Mouse (Mus musculus) kidney, embryonic 16.5 days (tissue): ENCODE results near the gene Tshz3. TPM values are rescaled to one million over a fixed set of nuclear protein-coding genes. Genes with fewer than 3 reads are reported as not detected.

Experiments used
- ATAC-seq: fragments of 200-750 bp; cut with Nextera tagmentation; 2 replicates; pipeline ENCODE4 v1.8.0; 2017; ENCODE audit warnings: moderate TSS enrichment; ENCODE audit not compliant: low FRiP score, low TSS enrichment
- H3K27ac ChIP-seq: fragments of 300-500 bp; sonication (generic); 2 replicates; pipeline ENCODE4 v1.5.1; 2014; ENCODE audit warnings: low read length
- H3K27me3 ChIP-seq: fragments of 300-500 bp; sonication (generic); 2 replicates; pipeline ENCODE4 v1.6.1; 2014; ENCODE audit warnings: low read length, control low read depth, mixed read lengths; ENCODE audit not compliant: insufficient read depth
- H3K36me3 ChIP-seq: fragments of 300-500 bp; sonication (generic); 2 replicates; pipeline ENCODE4 v1.6.1; 2014; ENCODE audit warnings: low read length, control low read depth, mixed read lengths; ENCODE audit not compliant: insufficient read depth
- H3K4me1 ChIP-seq: fragments of 300-500 bp; sonication (generic); 2 replicates; pipeline ENCODE4 v1.6.1; 2014; ENCODE audit warnings: low read length, control low read depth, mixed read lengths; ENCODE audit not compliant: insufficient read depth
- H3K4me2 ChIP-seq: fragments of 300-500 bp; sonication (generic); replicated peaks from 2 replicates; pipeline ENCODE4 v1.6.1; 2014; ENCODE audit warnings: low read depth, low read length
- H3K4me3 ChIP-seq: fragments of 300-500 bp; sonication (generic); 2 replicates; pipeline ENCODE4 v1.5.1; 2014; ENCODE audit warnings: mild to moderate bottlenecking, low read length
- H3K9ac ChIP-seq: fragments of 300-500 bp; sonication (generic); replicated peaks from 2 replicates; pipeline ENCODE4 v1.6.1; 2014; ENCODE audit warnings: low read length
- H3K9me3 ChIP-seq: fragments of 300-500 bp; sonication (generic); 2 replicates; pipeline ENCODE4 v1.6.1; 2016; ENCODE audit warnings: low read length, control low read depth
- WGBS: fragments of 180-500 bp; shearing (Covaris S2); extraction: QIAGEN DNeasy Blood & Tissue Kit; methylation state at CpG from one replicate; pipeline ENCODE4 v1.1.7; 2014; 5-methylcytosine and 5-hydroxymethylcytosine counted together
- polyA plus RNA-seq: library from polyadenylated mRNA; unstranded; fragments of >200 nt; fragmentation: Nextera tagmentation; extraction: Ambion mirVana; gene quantifications from 2 replicates; pipeline ENCODE4 v1.2.1, GENCODE M21; 2015

The Tshz3 gene
- polyA plus RNA-seq, 1 experiment from 2014 or later = 11.7 TPM

DNA sequence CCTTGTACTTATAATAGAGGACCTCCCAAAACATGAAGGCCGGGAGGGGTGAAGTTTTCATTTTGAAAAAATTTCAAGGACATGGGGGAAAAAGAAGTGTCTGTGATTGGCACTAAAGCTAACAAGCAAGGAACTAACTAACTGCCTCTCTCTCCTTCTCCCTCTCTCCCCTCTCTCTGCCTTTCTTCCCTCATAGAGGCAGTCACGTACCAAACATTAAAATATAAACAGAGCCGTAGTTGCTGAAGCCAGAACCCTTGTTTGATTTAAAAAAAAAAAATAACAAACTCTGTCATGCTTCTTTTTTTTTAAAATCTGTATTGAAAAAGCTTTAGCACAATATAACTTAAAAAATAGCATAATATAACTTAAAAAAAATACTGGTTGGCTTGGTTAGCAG is 10.9 kb downstream of the Tshz3 start:
- peaks cover 33% of the 10 kb centered on the region for H3K4me1 ChIP-seq
- 45% methylated on average over 3 of the region's 3 CpGs for WGBS
- no peak overlapping the region for H3K9ac ChIP-seq
- peak overlapping the region; percentile 52; the same call in 1 of the 2 replicates for H3K4me2 ChIP-seq
- no peaks in the 10 kb centered on the region for H3K9me3 ChIP-seq
- no peak for ATAC-seq
- H3K27ac ChIP-seq = no peak overlapping the region
- H3K36me3 ChIP-seq = no peaks in the 10 kb centered on the region
- peaks cover 10% of the 10 kb centered on the region; the same call in 1 of the 2 replicates for H3K27me3 ChIP-seq
- H3K4me3 ChIP-seq = no peak overlapping the region

DNA sequence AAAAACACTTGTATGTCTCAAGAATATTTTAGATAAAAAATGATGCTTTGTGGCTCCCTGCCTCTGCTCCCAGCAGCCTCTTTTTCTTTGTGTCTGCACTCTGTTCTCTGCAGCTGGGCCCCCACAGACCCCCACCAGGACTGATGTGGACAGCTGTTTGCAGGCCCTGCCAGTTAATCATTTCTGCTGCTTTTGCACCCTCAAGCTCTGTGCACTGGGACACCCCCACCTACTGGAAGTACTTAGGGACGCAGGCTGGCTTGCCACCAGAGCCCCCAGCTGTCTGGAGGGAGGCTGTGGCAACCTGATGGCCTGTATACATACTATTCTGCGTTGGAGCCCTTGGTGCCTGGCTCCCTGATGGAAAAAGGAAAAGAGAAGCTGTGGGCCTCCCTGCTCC is 11.3 kb downstream of the Tshz3 start:
- peak; percentile 53; the same call in 1 of the 2 replicates for ATAC-seq
- H3K4me2 ChIP-seq = no peak overlapping the region
- H3K27me3 ChIP-seq = peaks cover 7% of the 10 kb centered on the region; the same call in 1 of the 2 replicates
- H3K9me3 ChIP-seq = no peaks in the 10 kb centered on the region
- no peak overlapping the region for H3K4me3 ChIP-seq
- H3K4me1 ChIP-seq = peaks cover 35% of the 10 kb centered on the region
- no peak overlapping the region for H3K9ac ChIP-seq
- H3K36me3 ChIP-seq = no peaks in the 10 kb centered on the region
- 20% methylated on average over 2 of the region's 2 CpGs for WGBS
- H3K27ac ChIP-seq = 0 out of 2 replicates have a peak overlapping the region, but pooled peaks have one; percentile 43

DNA sequence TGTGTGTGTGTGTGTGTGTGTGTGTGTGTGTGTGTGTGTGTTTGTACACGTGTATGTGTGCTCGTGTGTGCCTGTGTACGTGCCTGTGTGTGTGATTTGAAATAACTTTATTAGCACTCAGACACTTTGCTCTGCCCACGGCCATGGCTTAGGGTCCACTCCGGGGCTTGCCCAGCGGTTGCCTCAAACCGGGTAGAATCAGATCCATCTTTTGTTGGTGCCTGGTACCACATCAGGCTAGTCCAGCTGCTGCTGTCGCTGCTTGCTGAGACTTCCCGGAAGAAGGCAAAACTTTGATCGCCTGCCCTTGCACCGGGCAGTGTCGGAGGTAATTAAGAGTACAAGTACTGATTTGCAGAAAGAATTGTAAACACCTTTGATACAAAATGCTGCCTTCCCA is 12.1 kb downstream of the Tshz3 start:
- 30% methylated on average over 12 of the region's 12 CpGs for WGBS
- Histone ChIP-seq H3K27ac (no peak overlapping the region), H3K4me1 (peaks cover 37% of the 10 kb centered on the region)

DNA sequence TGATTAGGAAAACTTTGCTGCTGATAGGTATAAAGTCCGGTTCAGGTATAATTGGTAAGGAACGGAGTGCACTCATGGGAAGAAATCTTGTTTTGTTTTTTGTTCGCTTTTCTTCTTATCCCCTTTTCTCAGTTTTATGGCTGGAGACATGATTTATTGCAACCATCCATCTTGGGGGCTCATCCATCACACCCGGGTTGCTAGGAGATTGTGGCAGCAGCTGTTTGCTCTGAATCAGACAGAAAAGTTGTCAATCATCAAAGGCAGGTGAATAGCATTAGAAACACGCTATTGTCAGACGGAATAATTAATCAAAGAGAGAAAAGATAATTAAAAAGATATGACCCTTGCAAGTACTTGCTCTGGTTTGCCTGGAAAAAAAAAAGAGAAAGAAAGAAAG is 12.5 kb downstream of the Tshz3 start:
- peak overlapping the region; percentile 31 for H3K4me2 ChIP-seq

More for the DNA sequence above, 12.1 kb downstream of the Tshz3 start:
- H3K27me3 ChIP-seq = peaks cover 7% of the 10 kb centered on the region; the same call in 1 of the 2 replicates
- no peak overlapping the region for H3K9ac ChIP-seq
- no peak overlapping the region for H3K4me3 ChIP-seq
- no peaks in the 10 kb centered on the region for H3K36me3 ChIP-seq
- no peak for ATAC-seq
- H3K9me3 ChIP-seq = no peaks in the 10 kb centered on the region
- H3K4me2 ChIP-seq = peak overlapping the region; percentile 31

DNA sequence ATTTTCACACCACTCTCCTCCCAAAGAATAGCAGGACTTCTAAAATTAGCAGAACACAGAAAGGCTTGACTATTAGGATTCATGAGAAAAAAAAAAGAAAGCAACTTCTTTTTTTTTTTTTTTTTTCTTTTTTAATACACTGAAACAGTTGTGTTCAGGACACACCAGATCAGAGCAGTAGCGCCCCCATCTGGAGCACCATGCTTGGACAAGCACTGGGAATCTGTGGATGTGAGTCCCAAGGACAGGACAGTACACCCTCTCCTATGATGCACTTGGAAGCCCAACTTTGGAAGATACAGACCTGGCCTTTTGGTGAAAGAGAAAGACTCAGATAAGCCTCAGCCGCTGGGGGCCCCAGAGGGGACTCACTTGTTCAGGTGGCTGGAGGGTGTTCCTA is 13.8 kb downstream of the Tshz3 start:
- Histone ChIP-seq H3K4me1 (peaks cover 37% of the 10 kb centered on the region), H3K4me3 (no peak overlapping the region), H3K27ac (no peak overlapping the region), H3K36me3 (no peaks in the 10 kb centered on the region), H3K27me3 (no peaks in the 10 kb centered on the region), H3K9ac (no peak overlapping the region), H3K9me3 (no peaks in the 10 kb centered on the region), H3K4me2 (no peak overlapping the region)
- WGBS = 69% methylated on average over 2 of the region's 2 CpGs
- no peak for ATAC-seq

More for the DNA sequence above, 12.5 kb downstream of the Tshz3 start:
- Histone ChIP-seq H3K27me3 (peaks cover 6% of the 10 kb centered on the region; the same call in 1 of the 2 replicates), H3K9ac (no peak overlapping the region), H3K4me1 (peaks cover 37% of the 10 kb centered on the region), H3K9me3 (no peaks in the 10 kb centered on the region), H3K36me3 (no peaks in the 10 kb centered on the region), H3K27ac (no peak overlapping the region), H3K4me3 (no peak overlapping the region)
- 21% methylated on average over 6 of the region's 6 CpGs for WGBS
- no peak for ATAC-seq

DNA sequence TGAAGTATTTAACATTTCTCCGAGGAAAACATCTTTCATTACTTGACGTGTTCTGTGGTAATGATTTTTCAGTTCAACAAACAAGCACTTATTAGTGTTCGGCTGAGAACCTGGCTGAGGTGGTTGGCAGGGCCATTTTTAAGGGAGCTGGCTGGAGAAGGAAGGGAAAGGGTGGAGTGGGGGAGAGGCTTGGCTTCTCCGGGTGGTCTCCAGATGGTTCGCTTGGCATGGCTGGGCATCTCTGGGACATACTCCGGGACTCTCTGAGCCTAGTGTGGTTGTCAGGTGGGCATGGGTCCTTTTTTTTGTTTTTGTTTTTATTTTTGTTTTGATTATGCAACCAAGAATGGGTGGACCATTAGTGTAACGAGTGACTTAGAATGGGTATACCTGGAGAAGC is 16.4 kb downstream of the Tshz3 start:
- H3K4me2 ChIP-seq = no peak overlapping the region
- H3K27me3 ChIP-seq = no peaks in the 10 kb centered on the region
- 77% methylated on average over 7 of the region's 7 CpGs for WGBS
- H3K9me3 ChIP-seq = no peaks in the 10 kb centered on the region
- no peak overlapping the region for H3K4me3 ChIP-seq
- peak overlapping the region; percentile 23; the same call in 1 of the 2 replicates for H3K27ac ChIP-seq
- H3K4me1 ChIP-seq = peaks cover 16% of the 10 kb centered on the region
- no peak for ATAC-seq
- no peak overlapping the region for H3K9ac ChIP-seq
- no peaks in the 10 kb centered on the region for H3K36me3 ChIP-seq

DNA sequence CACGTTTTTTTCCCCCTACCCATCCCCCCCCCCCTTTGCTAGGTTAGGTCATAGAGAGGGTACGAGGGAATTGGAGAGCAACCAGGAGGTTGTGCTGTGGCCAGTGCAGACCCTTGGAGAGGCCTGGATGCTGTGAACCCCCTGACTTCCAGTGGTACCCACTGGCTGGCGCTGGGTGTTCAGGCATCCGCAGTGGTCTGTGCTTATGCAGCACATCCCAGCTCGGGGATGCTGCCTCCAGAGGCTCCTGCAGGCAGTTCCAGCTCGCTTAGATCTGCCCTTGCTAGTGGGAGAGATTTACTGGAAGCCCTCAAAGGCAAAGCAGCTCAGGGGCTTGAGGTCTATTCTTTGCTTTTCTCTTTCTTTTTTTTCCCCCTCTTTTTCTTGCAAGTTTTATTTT is 19.3 kb downstream of the Tshz3 start:
- 38% methylated on average over 6 of the region's 6 CpGs for WGBS
- no peak overlapping the region for H3K27ac ChIP-seq
- H3K9ac ChIP-seq = no peak overlapping the region

DNA sequence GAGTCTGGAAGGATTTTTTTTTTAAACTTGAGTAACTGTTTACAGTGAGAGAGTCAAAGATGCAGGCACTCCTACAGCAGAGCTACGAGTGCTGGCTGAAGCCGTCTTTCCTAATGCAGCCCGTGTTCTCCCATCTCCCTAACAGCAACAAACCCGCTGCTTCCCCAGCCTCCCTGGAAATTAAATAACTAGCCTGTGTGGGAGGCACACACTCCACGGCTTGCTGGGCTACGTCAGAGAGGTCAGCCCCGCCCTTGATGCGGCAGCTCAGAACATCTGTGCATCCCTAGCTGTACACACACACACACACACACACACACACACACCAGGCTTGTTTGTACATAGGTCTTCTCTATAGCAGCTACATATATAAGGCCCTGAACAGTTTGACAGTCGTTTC is 22.9 kb downstream of the Tshz3 start:
- Histone ChIP-seq H3K27ac (no peak overlapping the region), H3K9ac (no peak overlapping the region), H3K4me3 (no peak overlapping the region), H3K4me2 (no peak overlapping the region), H3K27me3 (no peaks in the 10 kb centered on the region), H3K36me3 (no peaks in the 10 kb centered on the region), H3K9me3 (no peaks in the 10 kb centered on the region), H3K4me1 (peaks cover 8% of the 10 kb centered on the region; the same call in 1 of the 2 replicates)
- WGBS = 27% methylated on average over 9 of the region's 9 CpGs
- 0 out of 2 replicates have a peak, but pooled peaks have one; percentile 65 for ATAC-seq

More for the DNA sequence above, 19.3 kb downstream of the Tshz3 start:
- Histone ChIP-seq H3K4me3 (no peak overlapping the region), H3K4me1 (peaks cover 12% of the 10 kb centered on the region), H3K9me3 (no peaks in the 10 kb centered on the region), H3K36me3 (no peaks in the 10 kb centered on the region), H3K27me3 (no peaks in the 10 kb centered on the region), H3K4me2 (no peak overlapping the region)
- ATAC-seq = no peak

DNA sequence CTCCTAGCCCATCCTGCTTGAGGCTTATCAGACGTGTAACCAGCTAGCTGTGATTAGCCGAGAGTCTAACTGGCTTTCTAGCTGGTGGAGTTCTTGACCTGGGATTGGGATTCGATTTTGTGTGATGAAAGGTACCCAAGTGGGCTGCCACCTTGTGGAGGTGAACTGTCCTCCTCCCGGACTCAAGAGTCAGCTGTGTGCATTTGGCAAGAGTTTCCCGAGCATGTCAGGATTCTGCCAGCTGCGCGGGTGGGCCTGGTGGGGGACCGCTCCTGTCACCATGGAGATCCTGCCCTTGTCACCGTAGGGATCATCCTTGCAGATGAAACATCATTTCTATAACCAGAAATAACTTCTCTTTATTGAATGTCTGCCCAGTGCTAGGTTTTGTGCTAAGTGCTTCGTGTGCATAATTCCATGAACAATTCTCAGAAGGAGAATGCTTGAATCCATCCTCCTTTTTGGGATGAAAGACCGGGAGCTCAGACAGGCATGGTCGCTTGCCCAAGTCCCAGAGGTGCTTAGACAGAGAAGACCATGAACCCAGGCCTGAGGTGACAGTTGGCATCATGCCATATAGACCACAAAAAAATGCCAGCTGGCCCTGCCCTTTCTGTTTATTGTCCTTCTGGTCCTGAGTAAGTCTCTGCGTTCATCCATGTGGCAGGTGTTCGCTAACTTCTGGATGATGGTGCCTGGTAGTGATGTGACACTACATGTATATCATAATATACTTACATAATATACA is 38.6 kb downstream of the Tshz3 start:
- H3K9me3 ChIP-seq = no peaks in the 10 kb centered on the region
- WGBS = 80% methylated on average over 14 of the region's 14 CpGs
- H3K4me2 ChIP-seq = no peak overlapping the region
- H3K9ac ChIP-seq = no peak overlapping the region
- no peaks in the 10 kb centered on the region for H3K36me3 ChIP-seq
- H3K27ac ChIP-seq = no peak overlapping the region
- H3K27me3 ChIP-seq = no peaks in the 10 kb centered on the region
- peaks cover 4% of the 10 kb centered on the region; the same call in 1 of the 2 replicates for H3K4me1 ChIP-seq
- H3K4me3 ChIP-seq = no peak overlapping the region
- no peak for ATAC-seq

DNA sequence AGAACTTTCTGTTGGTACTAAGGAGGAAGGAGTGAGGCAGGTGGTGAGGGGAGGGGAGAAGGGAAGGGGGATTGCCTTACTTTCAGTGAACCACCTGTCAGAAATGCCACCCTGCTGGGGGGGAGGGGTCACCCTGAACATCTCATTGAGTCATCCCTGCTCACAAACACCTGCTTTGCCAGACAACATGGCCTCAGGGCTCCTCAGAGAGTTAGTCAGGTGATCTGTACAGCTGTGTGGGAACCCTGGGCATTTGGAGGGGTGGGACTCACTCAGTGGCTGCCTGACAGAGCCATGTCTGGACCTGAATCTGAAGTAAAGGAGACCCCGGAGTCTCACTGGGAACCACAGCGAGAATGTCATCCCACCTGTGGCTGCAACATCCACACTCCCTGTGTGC is 53.6 kb downstream of the Tshz3 start:
- WGBS = 97% methylated on average over 2 of the region's 2 CpGs
- no peak overlapping the region for H3K9ac ChIP-seq
- H3K36me3 ChIP-seq = no peaks in the 10 kb centered on the region
- H3K4me3 ChIP-seq = no peak overlapping the region
- no peak for ATAC-seq
- no peaks in the 10 kb centered on the region for H3K27me3 ChIP-seq
- H3K9me3 ChIP-seq = no peaks in the 10 kb centered on the region
- no peaks in the 10 kb centered on the region for H3K4me1 ChIP-seq
- no peak overlapping the region for H3K4me2 ChIP-seq
- no peak overlapping the region for H3K27ac ChIP-seq
